Mouse (Mus musculus) layer of hippocampus, adult 2 months (tissue): ENCODE data around the gene Ppp3ca. TPM values are rescaled to one million over a fixed set of nuclear protein-coding genes. Genes with fewer than 3 reads are reported as not detected.

ENCODE experiments used
- DNase-seq, 2 experiments: peaks; one replicate each; pipeline ENCODE4 v3.0.0; 2022; ENCODE audit warnings: low spot score in 2 of 2
- H3K27ac ChIP-seq: fragments of 200-600 bp; 2 replicates; pipeline ENCODE4 v1.8.1; 2022
- H3K4me3 ChIP-seq: fragments of 200-600 bp; 2 replicates; pipeline ENCODE4 v1.8.1; 2022; ENCODE audit warnings: mild to moderate bottlenecking
- CTCF ChIP-seq: fragments of 200-600 bp; conservative IDR thresholded peaks from 2 replicates; pipeline ENCODE4 v1.8.1; 2022; ENCODE audit warnings: antibody characterized with exemption, mild to moderate bottlenecking, moderate library complexity
- long read RNA-seq, 2 experiments: library from polyadenylated mRNA; stranded (forward); transcript quantifications; one replicate each; pipeline ENCODE4 v2.0.0; 2021; ENCODE audit warnings: borderline mapping rate in 2 of 2
- total RNA-seq, 2 experiments: library from RNA; stranded (reverse); gene quantifications; 2 replicates each; pipeline ENCODE4 v1.2.3; 2021

Gene Ppp3ca
- 1,000 to 10,000 TPM; 1,343 to 1,371 TPM for total RNA-seq
- long read RNA-seq, experiment 1, full-length matches to known transcripts, result 1,356 of 1,537 reads
- long read RNA-seq, experiment 1, partial matches to known transcripts, result 72 of 1,537 reads
- long read RNA-seq, experiment 1, other reads (novel, unspliced or antisense), result 109 of 1,537 reads
- long read RNA-seq, experiment 2, full-length matches to known transcripts, result 2,070 of 2,317 reads
- long read RNA-seq, experiment 2, partial matches to known transcripts, result 88 of 2,317 reads
- long read RNA-seq, experiment 2, other reads (novel, unspliced or antisense), result 159 of 2,317 reads

GRCm38 (mm10) chr3:136670110-136670359 is at the start of gene Ppp3ca:
TSS of gene Ppp3ca (plus strand) at chr3:136670124.
- DNase-seq, result no peak
- H3K4me3 ChIP-seq, result peak within 1 kb of the TSS; percentile 99
- TF ChIP-seq CTCF, result no peak
- H3K27ac ChIP-seq, result peak within 1 kb of the TSS; percentile 100

DNA sequence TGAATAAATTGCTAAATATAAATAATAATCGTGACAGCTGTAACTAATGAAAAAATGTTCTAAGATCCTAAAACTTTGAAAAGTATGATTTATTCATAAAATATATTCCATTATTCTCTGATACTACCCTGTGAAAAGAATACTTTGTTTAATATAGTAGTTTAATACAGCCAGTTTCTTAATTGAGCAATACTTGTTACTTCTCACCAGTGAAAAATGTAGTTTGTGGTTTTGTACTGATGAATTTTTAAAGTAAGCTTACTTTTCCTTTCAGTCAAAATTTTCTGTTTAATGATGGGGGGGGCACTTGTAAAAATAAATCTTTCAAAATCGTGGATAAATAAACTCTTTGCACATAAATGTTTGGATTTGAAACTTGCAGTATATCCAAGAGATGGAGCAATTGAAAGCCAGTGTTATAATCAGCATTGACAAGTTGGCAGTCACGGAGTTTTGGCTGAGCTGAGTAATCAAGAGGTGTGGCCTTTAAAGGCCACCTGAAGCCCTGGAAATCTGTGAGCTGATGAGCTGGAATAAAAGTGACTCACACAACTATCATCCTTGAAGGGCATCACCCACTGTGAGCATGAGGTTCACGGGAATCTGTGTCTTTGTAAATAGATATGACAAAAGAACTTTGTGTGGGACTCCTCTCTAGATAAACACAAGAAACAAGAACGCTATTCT is 29.2 kb upstream of the Ppp3ca start:
- no peak for DNase-seq
- H3K4me3 ChIP-seq, result no peak overlapping the region
- TF ChIP-seq CTCF, result no peak
- no peak overlapping the region for H3K27ac ChIP-seq

DNA sequence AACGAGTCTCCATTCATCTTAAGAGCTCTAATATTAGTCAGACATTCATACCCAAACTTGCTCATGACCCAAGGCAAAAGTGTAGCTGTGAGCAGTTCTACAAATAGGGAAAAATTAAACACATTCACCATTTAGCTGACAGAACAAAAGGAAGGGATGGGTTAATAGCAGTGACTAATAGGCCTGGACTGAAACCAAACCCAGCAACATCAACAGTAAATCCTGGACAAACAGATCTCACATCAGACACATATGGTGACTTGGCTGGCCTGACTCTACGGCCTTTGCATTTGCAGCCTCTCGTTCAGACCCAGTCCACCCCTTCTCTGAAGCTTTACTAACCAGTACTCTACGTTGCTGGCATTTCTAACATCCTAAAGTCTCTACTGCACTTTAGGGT is 19.0 kb upstream of the Ppp3ca start:
- Histone ChIP-seq H3K27ac (no peak overlapping the region), H3K4me3 (no peak overlapping the region)
- no peak for TF ChIP-seq CTCF
- no peak for DNase-seq

DNA sequence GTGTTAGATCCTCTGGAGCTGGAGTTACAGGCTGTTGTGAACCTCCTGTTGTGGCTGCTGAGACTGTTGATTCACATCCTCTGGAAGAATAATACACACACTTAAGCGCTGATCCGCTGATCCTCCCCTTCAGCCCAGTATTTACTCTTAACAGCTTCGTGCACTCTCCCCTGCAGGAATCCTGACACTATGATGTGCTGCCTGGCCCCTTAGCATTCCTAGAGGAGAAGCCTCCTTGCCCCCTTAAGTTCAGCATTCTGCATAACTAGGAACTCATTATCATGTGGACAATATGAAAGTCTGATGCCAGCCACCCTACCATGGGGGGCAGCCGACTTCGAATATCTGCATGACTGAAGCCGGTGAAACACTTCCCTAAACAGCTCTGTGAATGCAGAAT is 18.4 kb upstream of the Ppp3ca start:
- H3K27ac ChIP-seq, result no peak overlapping the region
- no peak for DNase-seq
- TF ChIP-seq CTCF, result no peak

DNA sequence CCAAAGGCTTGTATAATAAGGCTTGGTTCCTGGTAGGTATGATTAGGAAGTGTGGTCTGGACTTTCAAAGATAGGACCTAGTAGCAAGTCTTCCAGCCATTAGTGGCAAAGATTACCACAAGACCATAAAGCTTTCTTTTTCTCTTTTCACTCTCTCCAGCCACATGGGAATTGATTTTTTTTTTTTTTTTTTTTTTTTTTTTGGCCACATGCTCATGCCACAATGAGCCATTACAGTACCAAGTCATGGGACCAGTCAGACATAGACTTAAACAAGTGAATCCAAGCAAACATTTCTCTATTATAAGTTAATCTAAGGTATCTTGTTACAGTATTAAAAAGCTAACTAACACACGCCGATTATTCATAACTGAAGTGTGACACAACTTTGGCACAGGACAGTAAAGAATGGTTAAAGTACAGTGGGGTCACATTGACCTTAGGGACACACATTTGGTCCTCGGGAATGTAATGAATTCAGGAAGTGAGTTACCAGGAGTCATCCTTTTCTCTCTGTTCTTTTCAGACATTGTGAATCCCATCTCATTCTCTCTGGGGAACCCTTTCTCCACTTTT is 13.4 kb upstream of the Ppp3ca start:
- DNase-seq, result no peak
- TF ChIP-seq CTCF, result no peak
- no peak overlapping the region for H3K4me3 ChIP-seq

More for the DNA sequence above, 18.4 kb upstream of the Ppp3ca start:
- no peak overlapping the region for H3K4me3 ChIP-seq

DNA sequence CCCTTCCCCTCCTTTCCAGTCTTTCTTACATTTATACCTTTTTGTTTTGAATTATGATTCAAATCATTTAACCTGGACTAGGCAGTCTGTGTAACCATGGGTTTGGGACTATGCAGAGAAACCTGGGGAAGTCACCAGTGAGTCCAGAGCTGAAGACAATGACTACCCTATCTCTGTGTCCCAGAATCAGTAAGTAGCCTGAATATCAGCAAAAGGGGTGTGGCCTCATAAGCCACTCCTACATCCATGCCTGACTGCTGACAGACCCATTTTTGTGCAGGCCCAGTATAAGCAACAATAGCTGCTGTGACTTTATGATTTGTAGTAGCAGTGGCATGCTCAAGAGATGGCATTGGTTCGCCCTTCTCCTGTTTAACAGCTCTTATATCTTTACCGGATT is 11.2 kb upstream of the Ppp3ca start:
- H3K27ac ChIP-seq, result no peak overlapping the region
- no peak for DNase-seq
- no peak for TF ChIP-seq CTCF
- no peak overlapping the region for H3K4me3 ChIP-seq

More for the DNA sequence above, 13.4 kb upstream of the Ppp3ca start:
- no peak overlapping the region for H3K27ac ChIP-seq

DNA sequence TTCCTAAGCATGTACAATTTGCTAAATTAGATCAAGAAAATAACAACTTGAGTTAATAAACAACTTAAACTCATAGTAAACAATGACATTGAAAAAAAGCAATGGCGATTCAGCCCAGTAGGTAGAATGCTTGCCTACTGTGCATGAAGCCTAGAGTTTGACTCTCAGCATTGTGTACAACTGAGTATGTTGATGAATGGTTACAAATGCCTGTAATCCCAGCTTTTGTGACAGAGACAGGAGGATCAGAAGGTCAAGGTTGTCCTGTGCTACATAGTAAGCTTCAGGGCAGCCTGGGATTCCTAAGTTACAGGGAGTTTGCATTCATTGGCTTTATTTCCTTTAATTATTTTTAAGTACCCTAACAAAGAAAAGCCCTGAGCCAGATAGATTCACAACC is 4.8 kb upstream of the Ppp3ca start:
- TF ChIP-seq CTCF, result no peak
- DNase-seq, result no peak
- Histone ChIP-seq H3K4me3 (no peak overlapping the region), H3K27ac (no peak overlapping the region)

- TF ChIP-seq CTCF, result no peak
- Histone ChIP-seq H3K27ac (peak overlapping the region; percentile 100), H3K4me3 (no peak overlapping the region)
- peak; percentile 72 for DNase-seq
Observed at GRCm38 (mm10) chr3:136668072-136668471, 1.9 kb upstream of the Ppp3ca start.

GRCm38 (mm10) chr3:136669231-136670109 is 454 bp upstream of the Ppp3ca start:
- Histone ChIP-seq H3K4me3 (peak overlapping the region; percentile 99), H3K27ac (peak overlapping the region; percentile 100)
- DNase-seq, result peak; percentile 99 to 100
- no peak for TF ChIP-seq CTCF

GRCm38 (mm10) chr3:136670360-136671131 is 622 bp downstream of the Ppp3ca start:
- TF ChIP-seq CTCF, result peak; percentile 19; the same call in 1 of the 2 replicates

GRCm38 (mm10) chr3:136671161-136671939 is 1.4 kb downstream of the Ppp3ca start:
- H3K4me3 ChIP-seq, result peak overlapping the region; percentile 99
- TF ChIP-seq CTCF, result no peak
- DNase-seq, result peak; percentile 67 to 73

More at GRCm38 (mm10) chr3:136670360-136671131, 622 bp downstream of the Ppp3ca start:
- DNase-seq, result peak; percentile 60 to 69
- H3K4me3 ChIP-seq, result peak overlapping the region; percentile 99
- peak overlapping the region; percentile 100 for H3K27ac ChIP-seq

More at GRCm38 (mm10) chr3:136671161-136671939, 1.4 kb downstream of the Ppp3ca start:
- H3K27ac ChIP-seq, result peak overlapping the region; percentile 100
